Mouse (Mus musculus): Measurements from ENCODE around the gene 2010300C02Rik. TPM values are rescaled to one million over a fixed set of nuclear protein-coding genes. Genes with fewer than 3 reads are reported as not detected.

Gene 2010300C02Rik
- total RNA-seq, 2 experiments from 2014 or later = 260 to 286 TPM

DNA sequence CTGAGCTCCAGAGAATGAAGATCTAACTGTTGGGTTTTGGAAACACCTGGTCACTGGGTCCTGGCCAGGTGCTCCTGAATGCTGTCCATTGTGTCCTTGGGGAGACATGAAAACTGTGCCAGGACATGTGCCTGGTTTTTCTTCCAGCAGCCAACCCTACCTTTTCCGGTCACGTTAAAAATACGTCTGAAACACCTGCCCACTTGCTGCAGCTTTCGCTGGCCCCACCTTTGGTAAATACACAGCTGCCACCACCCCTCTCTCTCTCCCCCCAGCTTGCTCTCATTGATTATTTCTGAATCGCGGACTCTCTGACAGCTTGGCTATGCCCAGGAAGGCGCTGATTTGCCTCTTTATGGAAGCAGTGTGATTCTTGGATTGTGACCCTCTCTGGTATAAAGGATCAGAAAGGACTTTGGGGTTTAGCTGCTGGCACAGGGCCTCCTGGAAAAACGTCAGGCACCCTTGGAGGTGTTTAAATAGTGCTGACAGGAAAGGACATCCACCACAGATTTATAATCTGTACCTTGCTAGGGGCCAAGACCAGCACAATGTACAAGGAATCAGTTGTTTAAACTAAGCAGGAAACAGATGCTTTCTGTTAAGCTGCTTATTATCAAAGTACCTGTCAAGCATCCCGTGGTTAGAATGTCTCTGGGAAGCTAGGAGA lies 136.0 kb downstream of the 2010300C02Rik start:
- DNase-seq (ENCODE audit: low spot score in 2 of 2) = no peak

DNA sequence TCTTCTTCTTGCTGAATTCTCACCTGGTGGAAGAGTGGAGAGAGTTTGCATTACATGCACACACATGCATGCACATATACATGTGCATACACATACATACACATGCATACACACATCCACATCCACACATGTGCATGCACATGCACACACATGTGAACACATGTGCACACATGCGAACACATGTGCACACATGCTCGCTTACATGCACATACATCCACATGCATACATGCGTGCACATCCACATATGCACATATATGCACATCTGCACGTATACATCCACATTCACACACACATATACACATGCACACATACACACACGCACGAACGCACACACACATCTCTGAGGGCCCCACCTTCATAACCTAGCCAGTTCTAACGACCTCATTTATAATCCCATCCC lies 136.7 kb downstream of the 2010300C02Rik start:
- DNase-seq (ENCODE audit: low spot score in 2 of 2) = no peak

DNA sequence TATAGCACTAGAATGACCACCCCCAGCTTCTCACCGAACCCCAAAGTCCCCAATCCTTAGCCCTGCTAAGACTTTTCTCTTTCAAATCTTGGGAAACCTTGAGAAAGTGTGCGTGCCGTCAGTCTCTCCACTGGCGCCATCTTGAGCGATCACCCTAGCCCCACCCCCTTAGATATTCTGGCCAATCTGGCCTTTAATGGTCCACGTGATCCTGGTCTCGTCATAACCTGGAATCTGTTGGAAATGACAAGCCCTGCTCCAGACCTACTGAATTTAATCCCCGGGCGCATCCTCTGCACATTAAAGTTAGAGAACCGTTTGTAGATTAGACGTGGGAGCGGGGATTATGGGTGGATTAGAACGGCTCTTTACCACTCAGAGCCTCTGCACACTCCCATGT lies 140.2 kb downstream of the 2010300C02Rik start:
- no peak for DNase-seq (ENCODE audit: low spot score in 2 of 2)

DNA sequence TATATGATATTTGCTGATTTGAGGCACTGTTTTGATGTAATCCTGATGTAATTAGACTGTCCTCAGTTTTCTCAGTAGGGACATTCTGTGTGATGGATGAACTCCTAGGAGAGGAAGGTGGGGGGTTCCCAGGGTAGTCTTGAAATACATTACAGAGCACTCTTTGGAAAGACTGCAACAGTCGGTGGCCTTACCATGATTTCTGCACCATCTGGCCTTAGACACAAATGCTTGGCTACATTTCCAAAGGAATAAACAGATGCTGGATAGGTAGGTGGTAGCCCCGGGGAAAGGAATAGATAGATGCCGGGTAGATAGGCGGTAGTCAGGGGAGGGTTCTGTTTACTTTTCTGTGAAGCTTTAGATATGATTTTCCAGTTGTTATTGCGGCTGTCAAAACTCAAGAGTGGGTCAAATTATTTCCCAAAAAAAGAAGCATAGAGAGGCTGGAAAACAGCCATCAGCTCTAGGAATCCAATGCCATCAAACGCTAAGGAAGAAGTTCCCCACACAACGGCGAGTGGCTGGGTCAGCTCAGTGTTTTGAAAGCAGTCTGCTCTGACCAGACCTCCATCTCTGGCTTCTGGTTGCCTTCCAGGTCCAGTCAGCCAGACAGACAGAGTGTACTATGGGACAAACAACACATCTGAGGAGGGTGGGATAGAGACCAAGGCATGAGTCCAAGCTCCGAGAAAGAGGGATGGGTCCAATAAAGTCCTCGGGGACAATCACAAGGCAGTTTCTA lies 147.2 kb downstream of the 2010300C02Rik start:
- DNase-seq (ENCODE audit: low spot score in 2 of 2) = no peak

DNA sequence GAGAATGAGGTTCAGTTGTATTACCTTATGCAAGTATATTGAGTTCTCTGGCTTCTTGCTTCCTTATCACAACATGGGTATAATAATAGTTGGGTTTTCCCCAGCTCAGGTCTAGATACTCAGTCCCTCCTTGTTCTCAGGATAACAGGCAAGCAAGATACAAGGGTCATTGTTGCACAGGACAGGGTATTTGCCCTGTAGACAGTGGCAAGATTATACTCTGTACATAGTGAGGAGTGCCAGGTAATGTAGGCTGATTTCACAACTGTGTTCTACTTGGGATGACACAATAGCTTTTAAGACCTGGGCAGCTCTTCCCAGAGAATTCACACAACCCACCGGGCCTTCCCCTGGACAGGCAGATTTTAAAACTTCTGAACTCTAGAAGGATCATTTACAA lies 151.5 kb downstream of the 2010300C02Rik start:
- DNase-seq (ENCODE audit: low spot score in 2 of 2) = no peak

DNA sequence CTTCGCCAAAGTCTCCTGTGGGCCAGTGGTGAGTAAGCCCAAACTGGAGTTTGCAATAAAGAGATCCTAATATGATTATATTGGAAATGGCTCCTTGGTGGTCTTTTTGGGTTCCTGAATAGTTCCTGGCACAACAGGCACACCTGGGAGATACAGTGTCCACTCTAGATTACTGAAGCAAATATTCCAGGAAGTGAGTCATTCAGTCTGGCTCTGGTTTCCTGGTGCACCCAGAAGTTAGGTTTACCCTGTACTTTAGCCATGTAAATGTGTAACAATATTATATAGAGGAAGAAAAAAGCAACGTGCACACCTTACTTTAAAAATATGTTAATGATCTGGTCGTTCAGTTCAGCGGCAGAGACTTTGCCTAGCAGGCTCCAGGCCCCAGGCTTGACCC lies 153.1 kb downstream of the 2010300C02Rik start:
- no peak for DNase-seq (ENCODE audit: low spot score in 2 of 2)

DNA sequence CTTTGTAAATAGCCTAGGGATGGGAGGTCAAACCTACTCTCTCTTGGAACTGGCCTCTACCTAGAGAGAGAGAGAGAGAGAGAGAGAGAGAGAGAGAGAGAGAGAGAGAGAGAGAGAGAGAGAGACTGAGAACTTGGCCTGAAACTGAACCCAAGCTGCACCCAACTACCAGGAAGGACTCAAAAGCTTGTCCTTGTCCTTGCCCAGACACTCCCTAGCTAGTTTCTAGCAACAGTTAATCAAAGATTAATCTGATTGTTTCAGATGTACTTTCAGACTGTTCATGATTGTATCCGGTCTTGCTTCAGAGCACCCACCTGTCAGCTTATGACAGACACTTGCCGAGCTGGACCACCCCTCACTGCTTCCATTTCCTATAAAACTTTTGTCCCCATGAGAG lies 153.5 kb downstream of the 2010300C02Rik start:
- DNase-seq (ENCODE audit: low spot score in 2 of 2) = no peak

DNA sequence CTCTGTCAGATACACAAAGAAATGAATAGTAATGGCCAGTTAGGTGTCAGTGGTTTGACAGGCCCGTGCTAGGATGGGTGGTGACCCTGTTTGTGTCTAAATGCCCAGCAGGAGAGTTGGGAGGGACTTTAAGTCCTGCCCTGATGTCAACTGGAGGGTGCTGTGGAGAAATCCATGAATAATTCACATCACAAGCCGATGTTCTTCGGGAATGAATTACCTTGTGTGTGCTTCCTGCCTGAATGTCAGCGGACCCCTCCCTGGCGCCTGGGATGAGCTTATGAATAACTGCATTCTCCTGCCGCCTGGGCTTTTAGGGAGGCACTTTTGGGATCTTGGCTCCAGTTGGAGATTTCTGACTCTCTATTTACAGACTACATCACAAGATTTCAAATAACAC lies 154.5 kb downstream of the 2010300C02Rik start:
- DNase-seq (ENCODE audit: low spot score in 2 of 2) = peak in 1 of 2 experiments; percentile 25

DNA sequence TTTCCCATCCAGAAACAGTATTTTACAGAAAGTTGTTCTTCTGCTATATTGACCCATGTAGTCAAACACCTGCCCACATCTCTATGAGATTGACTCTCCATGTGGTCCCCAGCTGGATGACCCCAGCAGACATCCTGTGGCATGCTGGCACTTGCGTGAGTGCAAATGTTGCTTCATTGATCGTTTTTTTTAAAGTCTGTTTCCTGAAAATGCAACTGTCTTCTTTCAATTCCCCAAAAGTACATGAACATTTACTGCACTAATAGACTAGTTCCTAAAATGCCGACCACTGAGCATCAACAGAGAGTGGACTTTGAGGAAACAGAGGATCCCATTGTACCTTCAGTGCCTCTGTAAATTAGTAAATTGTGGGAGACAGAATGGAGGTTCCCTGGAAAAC lies 157.9 kb downstream of the 2010300C02Rik start:
- DNase-seq (ENCODE audit: low spot score in 2 of 2) = no peak

Other genes with a start within 250 kb of the 2010300C02Rik start
- gene Mgat4a, start 179.1 kb downstream of the 2010300C02Rik start, total RNA-seq (2021) = 10 to 100 TPM; 26.7 to 26.8 TPM
- gene Tsga10, start 146.3 kb upstream of the 2010300C02Rik start, total RNA-seq (2021) = 10 to 100 TPM; 16.0 to 20.2 TPM
- 1 to 10 TPM; 4.8 to 7.2 TPM for gene Lipt1, start 151.7 kb upstream of the 2010300C02Rik start, total RNA-seq (2021)
- 10 to 100 TPM in 1 of 2 experiments, 1 to 10 TPM in 1; 9.7 to 14.2 TPM for gene Mitd1, start 170.3 kb upstream of the 2010300C02Rik start, total RNA-seq (2021)
- 100 to 1,000 TPM; 141 to 142 TPM for gene Mrpl30, start 170.4 kb upstream of the 2010300C02Rik start, total RNA-seq (2021)
- gene Lyg2, start 196.4 kb upstream of the 2010300C02Rik start, total RNA-seq (2021) = not detected
- not detected for gene Lyg1, start 237.7 kb upstream of the 2010300C02Rik start, total RNA-seq (2021)

Measured in layer of hippocampus, postnatal 14 days (tissue).